Mouse (Mus musculus) limb, embryonic 11.5 days (tissue): ENCODE data around the gene Fbxo10. TPM values are rescaled to one million over a fixed set of nuclear protein-coding genes. Genes with fewer than 3 reads are reported as not detected.

Experiments
- polyA plus RNA-seq: library from polyadenylated mRNA; unstranded; fragments of >200 nt; fragmentation: Nextera tagmentation; extraction: Ambion mirVana; gene quantifications from 2 replicates; pipeline ENCODE4 v1.2.1, GENCODE M21; 2014

Fbxo10 gene
- polyA plus RNA-seq, 1 experiment from 2014 or later: 10.2 TPM

Other genes starting within 250 kb of the Fbxo10 start
- gene Grhpr, start 103.2 kb downstream of the Fbxo10 start, polyA plus RNA-seq: 61.5 and 70.7 TPM in 2 replicates
- 41.1 and 41.8 TPM in 2 replicates for gene Zbtb5, start 72.2 kb downstream of the Fbxo10 start, polyA plus RNA-seq
- gene Polr1e, start 66.0 kb downstream of the Fbxo10 start, polyA plus RNA-seq: 56.3 and 67.3 TPM in 2 replicates
- 198 and 204 TPM in 2 replicates for gene Tomm5, start 23.5 kb upstream of the Fbxo10 start, polyA plus RNA-seq
- 0.96 and 2.6 TPM in 2 replicates for gene Frmpd1, start 100.3 kb upstream of the Fbxo10 start, polyA plus RNA-seq
- gene Trmt10b, start 212.5 kb upstream of the Fbxo10 start, polyA plus RNA-seq: 23.8 and 24.5 TPM in 2 replicates